Mouse (Mus musculus): ENCODE data around the gene Map4k5.

The Map4k5 gene

DNA sequence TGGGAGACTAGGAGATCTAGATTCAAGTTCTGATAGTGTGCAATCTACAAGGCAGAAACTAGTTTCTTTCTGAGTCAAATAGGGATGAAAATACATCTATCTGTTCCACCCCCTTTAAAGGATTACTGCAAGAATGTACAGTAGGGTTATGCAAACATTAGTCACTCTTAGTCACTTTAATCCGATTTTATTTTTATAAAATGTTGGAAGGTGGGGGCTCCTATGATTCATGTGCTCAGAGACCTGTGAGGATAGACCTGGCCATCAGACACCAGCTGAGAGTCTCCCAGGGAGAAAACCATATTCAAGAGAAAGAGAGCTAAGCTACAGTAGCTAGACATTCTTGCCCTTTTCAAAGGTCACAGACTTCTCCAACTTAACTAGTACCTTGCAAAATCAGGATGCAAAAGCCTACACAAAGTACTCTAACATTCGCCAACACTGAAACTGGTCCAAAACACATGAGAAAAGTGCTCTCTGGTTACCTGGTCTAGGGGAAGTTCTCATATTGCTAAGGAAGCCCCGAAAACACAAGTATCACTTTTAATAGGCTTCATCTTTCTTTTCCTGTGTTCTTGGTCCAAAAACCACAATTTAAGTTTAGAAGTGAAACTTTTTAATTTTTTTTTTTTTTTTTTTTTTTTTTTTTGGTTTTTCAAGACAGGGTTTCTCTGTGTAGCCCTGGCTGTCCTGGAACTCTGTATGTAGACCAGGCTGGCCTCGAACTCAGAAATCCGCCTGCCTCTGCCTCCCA is 7.7 kb downstream of the Map4k5 start:
- no peak for DNase-seq

DNA sequence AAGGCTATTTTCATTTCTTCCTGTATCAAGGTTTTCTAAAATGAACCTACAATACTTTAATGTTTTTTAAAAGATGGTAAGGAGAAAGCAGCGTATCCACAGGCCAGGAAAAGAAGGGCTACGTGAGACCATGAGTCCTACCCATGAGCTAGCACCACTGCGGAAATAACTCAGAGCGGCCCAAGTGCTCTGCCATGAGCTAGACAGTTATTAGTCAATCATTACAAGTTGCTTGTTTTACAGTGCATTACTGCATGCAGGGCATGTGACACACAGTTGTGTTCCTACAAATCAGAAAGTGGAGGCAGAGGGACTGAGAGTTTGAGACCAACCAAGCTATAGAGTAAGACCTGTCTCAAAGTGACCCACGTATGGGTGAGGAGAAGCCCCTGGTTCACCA is 8.9 kb downstream of the Map4k5 start:
- no peak for DNase-seq

GRCm38 (mm10) chr12:69881198-69881905 is 11.6 kb downstream of the Map4k5 start:
- no peak for DNase-seq

DNA sequence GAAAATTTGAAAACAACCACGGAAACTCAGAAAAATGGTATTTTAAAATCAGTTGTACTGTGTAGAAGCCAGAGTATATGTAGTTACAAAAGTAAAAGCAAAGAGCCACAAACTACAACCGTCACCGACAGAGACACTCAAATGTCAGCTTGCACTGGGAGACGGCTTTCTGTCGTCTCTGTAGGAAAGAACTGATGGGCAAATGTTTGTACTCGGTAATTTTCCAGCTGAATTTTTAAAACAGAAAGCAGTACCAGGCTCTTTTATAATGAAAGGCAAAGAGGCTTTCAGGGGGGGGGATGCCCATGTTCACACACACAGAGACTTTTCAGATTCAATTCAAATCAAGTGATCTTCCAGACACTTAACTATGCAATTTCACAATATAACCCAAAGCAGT is 13.3 kb downstream of the Map4k5 start:
- DNase-seq = no peak

DNA sequence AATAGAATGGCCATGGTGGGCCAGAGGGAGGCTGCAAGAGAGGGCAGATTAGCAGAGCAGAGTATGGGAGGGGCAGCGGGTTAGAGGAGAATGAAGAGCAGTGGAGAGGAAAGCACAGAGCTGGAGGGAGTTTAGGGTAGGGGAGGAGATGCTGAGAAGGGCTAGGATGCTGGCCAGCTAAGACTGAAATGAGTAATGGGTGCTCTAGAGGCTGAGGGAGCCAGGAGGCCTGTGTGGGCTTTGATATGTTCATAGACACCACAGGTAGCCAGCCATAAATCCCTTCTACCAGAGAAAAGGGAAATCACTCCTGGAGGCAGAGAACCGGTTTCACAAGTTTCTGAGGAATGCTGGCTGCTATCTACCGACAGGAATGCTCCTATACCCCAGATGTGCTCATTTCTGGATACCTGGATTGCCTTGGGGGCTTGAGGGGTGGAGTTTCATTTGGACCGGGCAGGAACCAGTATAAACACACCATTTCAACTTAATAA is 13.8 kb downstream of the Map4k5 start:
- no peak for DNase-seq

GRCm38 (mm10) chr12:69877842-69878363 is 15.1 kb downstream of the Map4k5 start:
- no peak for DNase-seq

- DNase-seq = no peak
Observed at GRCm38 (mm10) chr12:69871632-69872031, 21.4 kb downstream of the Map4k5 start.

DNA sequence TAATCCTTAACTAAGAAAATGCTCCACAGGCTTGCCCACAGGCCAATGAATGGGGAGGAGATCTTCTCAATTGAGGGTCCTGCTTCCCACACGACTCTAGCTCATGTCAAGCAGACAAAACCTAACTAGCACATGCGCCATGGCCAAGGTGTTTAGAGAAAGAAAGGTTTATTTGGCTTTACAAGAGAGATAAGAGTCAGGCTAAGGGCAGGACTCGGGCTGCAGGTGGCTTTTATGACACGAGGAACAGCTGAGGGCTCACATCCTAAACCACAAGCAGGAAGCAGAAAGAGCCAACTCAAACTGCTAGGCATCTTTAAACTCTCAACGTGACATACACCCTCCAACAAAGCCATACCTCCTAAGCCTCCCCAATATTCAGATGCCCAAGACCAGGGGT is 25.7 kb downstream of the Map4k5 start:
- DNase-seq = no peak

- DNase-seq = no peak
Observed at GRCm38 (mm10) chr12:69864164-69864692, 28.8 kb downstream of the Map4k5 start.

- DNase-seq = no peak
Observed at GRCm38 (mm10) chr12:69863505-69863904, 29.5 kb downstream of the Map4k5 start.

GRCm38 (mm10) chr12:69858847-69859246 is 34.2 kb downstream of the Map4k5 start:
- no peak for DNase-seq

- DNase-seq = no peak
Observed at GRCm38 (mm10) chr12:69857597-69857996, 35.4 kb downstream of the Map4k5 start.

DNA sequence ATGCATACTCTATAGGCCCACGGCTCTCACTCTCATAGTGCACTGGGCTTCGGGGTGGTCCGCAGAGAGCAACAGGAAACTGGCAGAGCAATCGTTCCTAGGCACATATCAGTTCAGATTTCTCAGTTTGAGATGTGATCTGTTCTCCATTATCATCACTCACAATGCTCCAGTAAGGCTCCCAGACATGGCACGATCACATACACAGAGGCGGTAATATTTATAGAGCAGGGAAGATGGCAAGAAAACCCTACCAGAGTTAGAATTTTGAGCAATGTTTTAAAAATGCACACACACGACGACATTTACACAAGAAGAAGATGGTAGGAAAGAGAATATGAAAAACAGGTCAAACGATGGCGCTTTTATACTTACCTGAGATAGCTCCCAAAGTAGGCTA is 36.6 kb downstream of the Map4k5 start:
- no peak for DNase-seq

- no peak for DNase-seq
Observed at GRCm38 (mm10) chr12:69855641-69856300, 37.2 kb downstream of the Map4k5 start.

DNA sequence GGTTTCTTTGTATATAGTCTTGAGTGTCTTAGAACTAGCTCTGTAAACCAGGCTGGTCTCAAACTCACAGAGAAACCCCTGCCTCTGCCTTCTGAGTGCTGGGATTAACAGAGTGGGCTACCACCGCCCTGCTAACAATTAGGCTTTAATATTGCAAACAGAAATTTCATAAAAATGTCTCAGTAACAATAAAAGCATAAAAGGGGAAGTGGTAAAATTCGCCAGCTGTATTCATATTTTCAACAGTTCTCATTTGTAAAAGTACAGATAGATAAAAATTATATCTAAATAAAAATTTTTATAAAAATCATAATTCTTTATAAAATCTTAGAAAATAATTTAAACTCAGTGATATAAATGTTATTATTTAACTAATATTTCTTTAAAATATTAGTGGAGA is 39.1 kb downstream of the Map4k5 start:
- DNase-seq = no peak

GRCm38 (mm10) chr12:69853387-69853786 is 39.6 kb downstream of the Map4k5 start:
- DNase-seq = no peak

DNA sequence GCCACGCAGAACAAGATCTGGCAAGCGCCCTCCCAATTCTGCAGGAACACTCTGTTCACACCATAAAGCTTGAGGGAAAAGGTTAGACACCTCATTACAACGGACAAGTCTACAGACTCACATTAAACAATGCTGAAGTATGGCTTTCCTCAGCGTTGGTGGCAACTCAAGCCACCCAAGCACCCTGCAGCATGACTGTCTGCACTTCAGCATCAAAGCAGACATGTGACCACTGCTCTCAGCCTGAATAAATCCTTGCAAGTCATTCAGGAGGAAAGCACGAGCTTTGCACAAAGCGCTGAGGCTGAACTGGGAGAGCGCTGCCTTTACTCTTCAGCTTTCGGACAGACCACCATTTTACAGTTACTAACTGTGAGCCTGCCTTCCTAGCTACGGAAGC is 40.7 kb downstream of the Map4k5 start:
- DNase-seq = no peak

GRCm38 (mm10) chr12:69848083-69848878 is 44.7 kb downstream of the Map4k5 start:
- DNase-seq = no peak

- DNase-seq = no peak
Observed at GRCm38 (mm10) chr12:69846499-69846898, 46.5 kb downstream of the Map4k5 start.

GRCm38 (mm10) chr12:69845722-69846121 is 47.3 kb downstream of the Map4k5 start:
- DNase-seq = no peak

- no peak for DNase-seq
Observed at GRCm38 (mm10) chr12:69843531-69844445, 49.2 kb downstream of the Map4k5 start.
